Mouse (Mus musculus): ENCODE data around the gene Cmklr1. TPM values are rescaled to one million over a fixed set of nuclear protein-coding genes. Genes with fewer than 3 reads are reported as not detected.
A peak's percentile ranks its signal among the peaks of the same experiment; 100 is the strongest.

Gene Cmklr1
- polyA plus RNA-seq, 1 experiment: 2.2 TPM

DNA sequence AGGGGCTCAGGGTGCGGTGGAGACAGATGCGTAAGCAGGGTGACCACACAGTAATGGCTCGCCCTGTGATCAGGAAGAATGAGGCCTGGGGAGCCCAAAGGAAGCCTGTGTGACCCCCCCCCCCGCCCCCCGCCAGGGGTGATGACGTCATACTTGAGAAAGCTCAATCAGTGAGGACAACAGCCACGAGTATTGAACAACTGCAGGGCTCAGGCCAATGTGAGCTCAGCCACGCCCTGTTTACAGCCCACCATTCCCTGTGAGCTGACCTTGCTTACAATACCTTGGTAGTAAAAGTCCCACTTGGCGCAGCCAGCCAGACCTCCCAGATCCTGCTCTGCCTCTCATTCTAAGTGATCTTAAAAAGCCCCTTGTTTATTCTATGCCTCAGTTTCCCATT is 69.4 kb downstream of the Cmklr1 start:
- Histone ChIP-seq H3K4me3 (replicated peaks; ENCODE audit: insufficient read depth, low read depth, low read length) (no peak overlapping the region), H3K4me1 (ENCODE audit: control insufficient read depth, insufficient read depth, low read length) (peaks cover 21% of the 10 kb centered on the region), H3K27ac (ENCODE audit: insufficient read depth, low read length) (no peak overlapping the region), H3K27me3 (ENCODE audit: control insufficient read depth, insufficient read depth, low read length) (no peaks in the 10 kb centered on the region)
- no peak for TF ChIP-seq POLR2A (IDR thresholded peaks at IDR 0.05; ENCODE audit: borderline replicate concordance, insufficient read depth, low read length)
- TF ChIP-seq CTCF (IDR thresholded peaks at IDR 0.05; ENCODE audit: borderline replicate concordance, insufficient read depth, low read depth, low read length): no peak
- WGBS: 60% methylated on average over 9 of the region's 9 CpGs
- DNase-seq: no peak

DNA sequence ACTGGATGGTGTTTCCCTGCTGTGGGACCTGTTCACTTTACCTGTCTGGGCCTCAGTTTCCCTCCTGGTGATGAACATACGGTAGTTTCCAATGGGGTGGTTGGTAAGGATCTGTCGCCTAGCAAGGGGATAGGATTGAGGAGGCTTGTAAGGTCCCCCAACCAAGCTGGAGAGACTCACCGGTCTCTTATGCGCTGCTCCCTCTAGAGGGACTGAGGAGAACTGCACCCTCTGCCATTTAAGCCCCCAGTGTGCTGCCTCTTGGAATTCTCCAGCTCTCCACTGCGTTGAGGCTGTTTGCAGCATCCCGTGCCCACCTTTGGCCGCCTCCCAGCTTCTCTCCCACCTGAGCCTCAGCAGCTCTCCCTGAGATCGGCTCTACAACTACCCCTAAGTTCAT is 70.0 kb downstream of the Cmklr1 start:
- Histone ChIP-seq H3K27me3 (ENCODE audit: control insufficient read depth, insufficient read depth, low read length) (no peaks in the 10 kb centered on the region), H3K4me3 (replicated peaks; ENCODE audit: insufficient read depth, low read depth, low read length) (no peak overlapping the region), H3K27ac (ENCODE audit: insufficient read depth, low read length) (no peak overlapping the region; the same call in 1 of the 2 replicates), H3K4me1 (ENCODE audit: control insufficient read depth, insufficient read depth, low read length) (peaks cover 21% of the 10 kb centered on the region)
- 47% methylated on average over 8 of the region's 8 CpGs for WGBS
- TF ChIP-seq POLR2A (IDR thresholded peaks at IDR 0.05; ENCODE audit: borderline replicate concordance, insufficient read depth, low read length): no peak
- peak; percentile 74 for TF ChIP-seq CTCF (IDR thresholded peaks at IDR 0.05; ENCODE audit: borderline replicate concordance, insufficient read depth, low read depth, low read length)
- no peak for DNase-seq

DNA sequence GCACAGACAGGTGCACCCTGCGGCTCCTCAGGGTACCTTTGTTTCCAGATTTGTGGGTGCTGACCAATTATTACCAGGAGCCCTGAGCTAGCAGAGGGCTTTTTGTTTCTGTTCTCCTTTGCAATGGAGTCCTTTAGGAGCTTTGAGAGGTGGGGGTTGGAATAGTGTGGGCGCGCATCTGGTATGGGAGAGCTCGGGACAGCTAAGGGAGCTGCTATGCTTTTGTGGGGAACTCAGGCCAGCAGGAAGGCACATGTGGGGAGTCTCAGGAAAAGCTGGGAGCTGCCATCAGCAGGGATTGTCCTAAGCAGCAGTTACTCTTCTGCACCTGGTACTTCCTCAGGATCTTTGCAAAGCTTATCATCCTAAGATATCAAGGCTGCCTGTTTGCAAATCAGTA is 71.1 kb downstream of the Cmklr1 start:
- DNase-seq: no peak
- TF ChIP-seq POLR2A (IDR thresholded peaks at IDR 0.05; ENCODE audit: borderline replicate concordance, insufficient read depth, low read length) (no peak), CTCF (IDR thresholded peaks at IDR 0.05; ENCODE audit: borderline replicate concordance, insufficient read depth, low read depth, low read length) (no peak)
- WGBS: 66% methylated on average over 4 of the region's 4 CpGs
- peak overlapping the region; percentile 86 for H3K27ac ChIP-seq (ENCODE audit: insufficient read depth, low read length)
- no peaks in the 10 kb centered on the region for H3K27me3 ChIP-seq (ENCODE audit: control insufficient read depth, insufficient read depth, low read length)
- peaks cover 20% of the 10 kb centered on the region for H3K4me1 ChIP-seq (ENCODE audit: control insufficient read depth, insufficient read depth, low read length)
- H3K4me3 ChIP-seq (replicated peaks; ENCODE audit: insufficient read depth, low read depth, low read length): no peak overlapping the region

DNA sequence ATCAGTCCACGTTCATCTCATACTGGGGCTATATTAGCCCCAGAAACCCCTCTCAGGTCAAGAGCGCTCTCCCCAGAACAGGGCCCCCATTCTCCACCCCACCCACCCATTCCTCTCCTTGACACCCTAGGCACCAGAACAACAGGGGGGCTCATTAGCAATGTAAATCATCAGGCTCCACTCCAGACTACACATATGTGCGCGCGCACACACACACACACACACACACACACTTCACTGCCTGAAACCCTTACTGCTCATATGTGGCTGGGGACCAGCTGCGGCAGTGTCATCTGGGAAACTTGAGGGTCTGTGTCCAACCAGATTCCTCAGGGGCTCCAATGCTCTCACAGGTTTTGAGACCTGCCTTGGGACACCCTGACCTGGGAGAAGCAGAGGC is 71.8 kb downstream of the Cmklr1 start:
- Histone ChIP-seq H3K27me3 (ENCODE audit: control insufficient read depth, insufficient read depth, low read length) (no peaks in the 10 kb centered on the region), H3K27ac (ENCODE audit: insufficient read depth, low read length) (peak overlapping the region; percentile 86), H3K4me1 (ENCODE audit: control insufficient read depth, insufficient read depth, low read length) (peaks cover 27% of the 10 kb centered on the region), H3K4me3 (replicated peaks; ENCODE audit: insufficient read depth, low read depth, low read length) (no peak overlapping the region)
- TF ChIP-seq CTCF (IDR thresholded peaks at IDR 0.05; ENCODE audit: borderline replicate concordance, insufficient read depth, low read depth, low read length) (no peak), POLR2A (IDR thresholded peaks at IDR 0.05; ENCODE audit: borderline replicate concordance, insufficient read depth, low read length) (no peak)
- no peak for DNase-seq
- WGBS: 67% methylated on average over 6 of the region's 6 CpGs

- peak; percentile 58 to 59 for DNase-seq
- TF ChIP-seq POLR2A (IDR thresholded peaks at IDR 0.05; ENCODE audit: borderline replicate concordance, insufficient read depth, low read length): no peak
- no peak for TF ChIP-seq CTCF (IDR thresholded peaks at IDR 0.05; ENCODE audit: borderline replicate concordance, insufficient read depth, low read depth, low read length)
- H3K27me3 ChIP-seq (ENCODE audit: control insufficient read depth, insufficient read depth, low read length): no peaks in the 10 kb centered on the region
- H3K4me1 ChIP-seq (ENCODE audit: control insufficient read depth, insufficient read depth, low read length): peaks cover 36% of the 10 kb centered on the region
- peak overlapping the region; percentile 86 for H3K27ac ChIP-seq (ENCODE audit: insufficient read depth, low read length)
- H3K4me3 ChIP-seq (replicated peaks; ENCODE audit: insufficient read depth, low read depth, low read length): no peak overlapping the region
- WGBS: 32% methylated on average over 7 of the region's 7 CpGs
Measured at GRCm38 (mm10) chr5:113577555-113577954, 72.7 kb downstream of the Cmklr1 start.

- Histone ChIP-seq H3K27ac (ENCODE audit: insufficient read depth, low read length) (0 out of 2 replicates have a peak overlapping the region, but pooled peaks have one; percentile 24), H3K4me3 (replicated peaks; ENCODE audit: insufficient read depth, low read depth, low read length) (no peak overlapping the region), H3K4me1 (ENCODE audit: control insufficient read depth, insufficient read depth, low read length) (peaks cover 74% of the 10 kb centered on the region), H3K27me3 (ENCODE audit: control insufficient read depth, insufficient read depth, low read length) (no peaks in the 10 kb centered on the region)
- no peak for TF ChIP-seq POLR2A (IDR thresholded peaks at IDR 0.05; ENCODE audit: borderline replicate concordance, insufficient read depth, low read length)
- TF ChIP-seq CTCF (IDR thresholded peaks at IDR 0.05; ENCODE audit: borderline replicate concordance, insufficient read depth, low read depth, low read length): no peak
- DNase-seq: no peak
- WGBS: 67% methylated on average over 7 of the region's 7 CpGs
Measured at GRCm38 (mm10) chr5:113570056-113570717, 80.0 kb downstream of the Cmklr1 start.

GRCm38 (mm10) chr5:113565858-113566257 is 84.4 kb downstream of the Cmklr1 start:
- Histone ChIP-seq H3K27me3 (ENCODE audit: control insufficient read depth, insufficient read depth, low read length) (no peaks in the 10 kb centered on the region), H3K4me1 (ENCODE audit: control insufficient read depth, insufficient read depth, low read length) (peaks cover 76% of the 10 kb centered on the region), H3K4me3 (replicated peaks; ENCODE audit: insufficient read depth, low read depth, low read length) (no peak overlapping the region), H3K27ac (ENCODE audit: insufficient read depth, low read length) (peak overlapping the region; percentile 95)
- DNase-seq: peak in 1 of 2 experiments; percentile 60
- TF ChIP-seq CTCF (IDR thresholded peaks at IDR 0.05; ENCODE audit: borderline replicate concordance, insufficient read depth, low read depth, low read length) (no peak), POLR2A (IDR thresholded peaks at IDR 0.05; ENCODE audit: borderline replicate concordance, insufficient read depth, low read length) (no peak)
- 16% methylated on average over 12 of the region's 12 CpGs for WGBS
